Mouse (Mus musculus): Measurements from ENCODE around the gene Vegfd.

The Vegfd gene

GRCm38 (mm10) chrX:164419471-164419939, 46.3 kb downstream of the Vegfd start, which contains the start of gene Piga:
Gene Piga (plus strand): TSS chrX:164419787.
- ATAC-seq (ENCODE audit: insufficient number of reproducible peaks, low FRiP score, low TSS enrichment) = peak; percentile 100

- ATAC-seq (ENCODE audit: insufficient number of reproducible peaks, low FRiP score, low TSS enrichment) = peak; percentile 16; the same call in 1 of the 2 replicates
Observed at GRCm38 (mm10) chrX:164419955-164420354, 46.8 kb downstream of the Vegfd start.

- no peak for ATAC-seq (ENCODE audit: insufficient number of reproducible peaks, low FRiP score, low TSS enrichment)
Observed at GRCm38 (mm10) chrX:164420518-164420917, 47.3 kb downstream of the Vegfd start.

- ATAC-seq (ENCODE audit: insufficient number of reproducible peaks, low FRiP score, low TSS enrichment) = no peak
Observed at GRCm38 (mm10) chrX:164424821-164425220, 51.6 kb downstream of the Vegfd start.

DNA sequence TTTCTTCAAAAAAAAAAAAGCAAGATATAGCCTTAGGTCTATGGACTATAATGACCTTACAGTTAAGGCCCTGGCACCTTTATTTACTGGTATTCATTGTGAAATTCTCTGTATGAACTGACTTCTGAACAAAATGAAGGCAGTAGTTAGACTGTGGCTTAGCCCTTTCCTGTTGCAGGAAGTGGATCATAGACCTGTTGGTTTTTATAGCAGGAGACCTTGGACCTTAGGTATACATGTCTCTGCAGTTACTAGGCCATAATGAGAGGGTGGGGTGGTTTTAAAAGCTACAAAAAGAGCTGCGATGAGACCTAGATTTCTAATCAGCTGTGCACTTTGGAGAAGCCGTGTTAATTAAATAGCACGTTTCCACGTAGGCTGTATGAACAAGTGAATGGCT, 54.1 kb downstream of the Vegfd start:
- ATAC-seq (ENCODE audit: insufficient number of reproducible peaks, low FRiP score, low TSS enrichment) = no peak

DNA sequence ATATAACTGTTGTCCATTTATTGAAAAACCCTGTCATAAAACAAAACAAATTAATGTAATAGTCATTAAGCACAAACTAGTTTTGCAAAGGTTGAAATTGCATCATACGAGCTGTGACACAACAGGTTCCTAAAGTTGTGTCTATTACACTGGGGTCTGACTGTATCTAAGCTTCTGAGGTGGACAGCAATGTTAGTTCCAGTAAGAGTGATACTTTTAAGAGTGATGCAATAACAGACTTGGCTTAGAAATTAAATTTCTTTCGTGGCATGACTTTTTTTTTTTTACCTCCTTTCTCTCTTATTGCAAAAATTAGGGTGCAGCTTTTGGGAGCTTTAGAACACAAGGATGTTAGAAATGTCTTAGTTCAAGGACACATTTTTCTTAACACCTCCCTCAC, 55.0 kb downstream of the Vegfd start:
- no peak for ATAC-seq (ENCODE audit: insufficient number of reproducible peaks, low FRiP score, low TSS enrichment)

DNA sequence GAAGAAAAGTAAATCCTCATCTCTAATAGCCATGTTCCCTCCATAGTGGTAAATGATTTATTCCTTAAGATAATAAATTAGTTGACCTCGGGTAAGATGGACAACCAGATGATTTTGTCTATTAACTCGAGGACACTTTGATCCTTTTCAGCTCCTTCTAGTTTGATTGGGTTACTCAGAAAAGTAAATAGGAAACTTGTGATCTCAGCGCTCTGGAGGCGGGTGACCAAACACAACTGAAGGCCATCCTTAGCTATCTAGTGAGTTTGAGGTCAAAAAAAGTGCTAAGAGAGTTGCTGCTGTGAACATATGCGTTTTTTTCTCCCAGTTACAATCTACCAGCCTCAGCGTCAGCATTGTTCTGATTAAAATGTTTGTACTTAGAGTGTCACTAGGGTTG, 57.4 kb downstream of the Vegfd start:
- ATAC-seq (ENCODE audit: insufficient number of reproducible peaks, low FRiP score, low TSS enrichment) = no peak

GRCm38 (mm10) chrX:164431133-164431532, 58.0 kb downstream of the Vegfd start:
- no peak for ATAC-seq (ENCODE audit: insufficient number of reproducible peaks, low FRiP score, low TSS enrichment)

GRCm38 (mm10) chrX:164431541-164431940, 58.4 kb downstream of the Vegfd start:
- ATAC-seq (ENCODE audit: insufficient number of reproducible peaks, low FRiP score, low TSS enrichment) = no peak

GRCm38 (mm10) chrX:164432682-164433081, 59.5 kb downstream of the Vegfd start:
- ATAC-seq (ENCODE audit: insufficient number of reproducible peaks, low FRiP score, low TSS enrichment) = no peak

- ATAC-seq (ENCODE audit: insufficient number of reproducible peaks, low FRiP score, low TSS enrichment) = no peak
Observed at GRCm38 (mm10) chrX:164436709-164437108, 63.5 kb downstream of the Vegfd start, which contains the start of gene Asb11. Gene Asb11 (plus strand): TSS chrX:164436994.

DNA sequence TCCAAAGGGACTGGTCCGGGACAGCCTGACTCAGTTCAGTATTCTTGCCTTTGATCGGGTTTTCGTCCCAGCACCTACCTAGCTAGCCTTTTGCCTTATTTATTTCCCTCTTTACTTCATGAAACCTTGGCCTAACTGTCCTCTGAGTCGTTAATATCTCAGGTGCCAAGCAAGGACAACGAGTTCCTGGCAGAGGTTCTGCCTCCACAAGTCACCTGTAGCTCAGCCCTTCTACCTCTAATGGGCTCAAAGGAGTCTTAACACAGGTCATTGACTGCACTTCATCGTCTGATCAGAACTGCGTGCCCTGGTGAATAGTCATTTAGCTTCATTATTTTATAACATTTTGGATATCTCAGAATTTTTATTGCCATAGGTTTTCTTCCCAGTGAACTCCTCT, 66.3 kb downstream of the Vegfd start:
- ATAC-seq (ENCODE audit: insufficient number of reproducible peaks, low FRiP score, low TSS enrichment) = no peak

GRCm38 (mm10) chrX:164440140-164440539, 67.0 kb downstream of the Vegfd start:
- no peak for ATAC-seq (ENCODE audit: insufficient number of reproducible peaks, low FRiP score, low TSS enrichment)

DNA sequence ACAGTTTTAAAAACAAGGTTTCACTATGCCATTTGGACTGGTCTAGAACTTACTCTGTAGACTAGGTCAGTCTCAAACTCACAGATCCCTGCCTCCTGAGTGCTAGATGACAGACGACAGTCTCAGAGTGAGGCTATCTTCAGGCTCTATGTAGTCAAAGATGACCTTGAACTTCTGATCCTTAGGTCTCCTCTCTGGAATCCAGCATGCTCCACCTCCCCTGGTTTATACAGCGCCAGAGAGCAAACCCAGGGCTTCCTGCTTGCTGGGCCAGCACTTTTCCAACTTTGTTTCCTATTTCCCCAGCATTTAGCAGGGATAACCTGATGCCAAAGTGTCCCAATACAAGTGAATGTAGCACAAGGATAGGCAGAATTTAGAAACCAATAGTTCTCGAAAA, 67.5 kb downstream of the Vegfd start:
- ATAC-seq (ENCODE audit: insufficient number of reproducible peaks, low FRiP score, low TSS enrichment) = no peak

DNA sequence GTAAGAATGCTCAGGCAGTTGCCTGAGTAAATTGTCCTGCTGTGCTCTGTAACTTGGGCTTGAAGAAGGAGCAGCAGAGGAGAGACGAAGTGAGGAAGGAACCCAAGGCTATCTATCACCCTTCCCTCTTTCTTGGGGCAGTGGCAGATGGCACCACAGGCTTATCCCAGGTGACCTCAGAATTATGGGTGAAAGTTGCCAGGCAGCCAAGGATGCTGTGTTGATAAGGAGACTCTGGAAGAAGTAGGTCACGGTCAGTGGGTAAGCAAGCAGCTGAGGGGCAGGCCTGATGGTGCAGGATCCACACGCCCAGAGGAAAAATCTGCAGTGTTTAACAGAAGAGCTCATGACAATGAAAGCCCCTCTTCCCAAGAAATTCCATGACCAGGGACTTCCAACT, 68.1 kb downstream of the Vegfd start:
- no peak for ATAC-seq (ENCODE audit: insufficient number of reproducible peaks, low FRiP score, low TSS enrichment)

DNA sequence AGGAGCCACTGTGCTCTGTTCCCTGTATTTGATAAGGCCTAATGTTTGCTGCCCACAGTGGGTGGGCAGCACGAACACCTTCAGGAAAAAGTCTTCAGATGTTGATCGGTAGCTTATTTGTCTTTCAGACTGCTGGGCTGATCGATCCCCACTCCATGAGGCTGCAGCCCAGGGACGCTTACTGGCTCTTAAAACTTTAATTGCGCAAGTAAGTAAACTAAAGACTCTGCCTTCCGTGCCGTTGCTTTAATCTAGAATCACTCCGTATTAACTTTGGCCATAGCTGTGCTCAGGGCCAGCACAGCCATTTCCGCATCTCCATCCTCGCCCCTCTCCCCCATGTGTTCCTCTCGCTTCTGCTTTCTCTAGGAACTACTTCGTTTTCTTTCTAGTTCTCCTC, 72.4 kb downstream of the Vegfd start:
- ATAC-seq (ENCODE audit: insufficient number of reproducible peaks, low FRiP score, low TSS enrichment) = no peak

DNA sequence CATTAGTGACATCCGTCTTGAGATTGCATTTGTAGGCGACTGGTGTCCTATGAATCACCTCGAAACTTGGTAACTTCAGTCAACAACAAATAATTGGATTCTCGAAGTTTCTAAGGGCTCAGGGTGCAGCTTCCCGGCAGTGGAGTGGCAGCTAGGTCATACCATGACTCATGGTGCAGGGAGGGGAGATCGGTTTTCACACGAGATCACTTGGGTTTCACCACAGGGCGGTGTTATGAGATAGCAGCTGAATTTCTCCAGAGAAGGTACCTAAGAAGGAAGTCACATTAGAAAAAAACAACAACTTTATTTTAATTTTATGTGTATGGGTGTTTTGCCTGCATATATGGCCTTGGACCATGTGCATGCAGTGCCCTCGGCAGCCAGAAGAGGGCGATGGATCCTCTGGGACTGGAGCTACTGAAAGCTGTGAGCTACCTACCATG, 73.0 kb downstream of the Vegfd start:
- no peak for ATAC-seq (ENCODE audit: insufficient number of reproducible peaks, low FRiP score, low TSS enrichment)

DNA sequence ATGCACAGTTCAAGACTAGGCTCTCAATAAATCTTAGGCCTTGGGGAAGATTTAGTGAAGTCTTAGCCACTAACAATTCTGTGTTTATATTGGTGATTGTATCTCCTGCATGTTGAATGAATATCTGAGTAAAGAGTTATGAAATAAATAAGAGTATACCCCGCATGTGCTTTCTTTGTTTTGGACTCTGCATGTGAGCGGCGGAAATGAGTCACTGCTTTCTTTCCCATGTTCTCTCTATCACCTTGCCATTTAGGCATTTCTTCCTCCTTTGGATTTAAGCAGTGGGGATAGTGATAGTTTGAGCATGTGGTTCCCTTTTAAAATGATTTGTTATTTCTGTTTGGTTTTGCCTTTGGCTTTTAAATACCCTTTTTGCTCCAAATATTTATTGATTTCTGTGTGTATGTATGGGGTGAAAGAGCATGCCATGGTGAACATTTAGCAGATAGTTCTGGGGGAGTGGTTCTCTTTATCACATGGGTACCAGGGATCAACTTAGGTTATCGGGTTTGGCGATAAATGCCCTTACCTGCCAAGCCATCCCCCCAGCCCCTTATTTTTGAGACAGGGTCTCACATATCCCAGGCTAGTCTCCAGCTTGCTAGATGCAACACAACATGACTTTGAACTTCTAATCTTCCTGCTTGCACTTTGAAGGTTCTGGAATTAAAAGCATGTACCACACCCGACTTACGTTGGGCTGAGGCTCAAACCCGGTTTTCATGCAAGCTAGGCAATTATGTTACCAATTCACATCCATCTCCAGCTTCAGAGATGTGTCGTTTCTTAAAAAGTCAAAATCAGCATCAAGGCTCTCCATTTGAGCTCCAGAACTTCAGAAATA, 73.9 kb downstream of the Vegfd start:
- ATAC-seq (ENCODE audit: insufficient number of reproducible peaks, low FRiP score, low TSS enrichment) = no peak

DNA sequence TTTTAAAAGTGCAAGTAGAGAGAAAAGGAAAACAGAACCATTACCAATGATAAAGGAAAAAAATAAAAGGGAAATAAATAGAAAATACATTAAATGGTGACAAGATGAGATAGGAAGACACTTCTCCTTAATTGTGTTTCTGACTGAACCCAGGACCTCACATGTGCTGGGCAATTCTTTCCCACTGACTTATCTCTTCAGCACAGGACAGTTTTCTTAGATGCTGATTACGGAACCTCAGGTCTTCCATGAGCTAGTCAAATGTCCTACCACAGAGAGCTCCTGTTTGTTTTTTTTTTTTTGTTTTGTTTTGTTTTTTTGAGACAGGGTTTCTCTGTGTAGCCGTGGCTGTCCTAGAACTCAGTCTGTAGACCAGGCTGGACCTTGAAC, 74.5 kb downstream of the Vegfd start:
- ATAC-seq (ENCODE audit: insufficient number of reproducible peaks, low FRiP score, low TSS enrichment) = no peak

DNA sequence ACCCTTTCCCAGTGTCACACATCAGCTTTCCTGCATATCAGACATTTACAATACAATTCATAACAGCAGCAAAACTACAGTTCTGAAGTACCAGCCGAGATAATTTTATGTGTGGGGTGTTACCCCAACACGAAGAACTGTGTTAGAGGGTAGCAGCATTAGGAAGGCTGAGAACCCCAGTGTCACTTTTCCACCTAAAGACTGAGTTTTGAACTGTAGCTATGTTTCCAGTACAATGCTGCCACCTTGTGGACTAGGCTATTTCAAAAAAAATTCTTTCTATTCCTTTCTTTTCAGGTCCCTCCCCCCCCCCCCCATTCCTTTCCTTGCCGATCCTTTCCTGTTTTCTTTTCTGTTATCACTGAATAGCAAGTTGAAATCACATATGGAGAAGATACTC, 76.0 kb downstream of the Vegfd start:
- ATAC-seq (ENCODE audit: insufficient number of reproducible peaks, low FRiP score, low TSS enrichment) = no peak
